ENCODE assay signal across 13 mouse cellular contexts in the genomic region with DNA sequence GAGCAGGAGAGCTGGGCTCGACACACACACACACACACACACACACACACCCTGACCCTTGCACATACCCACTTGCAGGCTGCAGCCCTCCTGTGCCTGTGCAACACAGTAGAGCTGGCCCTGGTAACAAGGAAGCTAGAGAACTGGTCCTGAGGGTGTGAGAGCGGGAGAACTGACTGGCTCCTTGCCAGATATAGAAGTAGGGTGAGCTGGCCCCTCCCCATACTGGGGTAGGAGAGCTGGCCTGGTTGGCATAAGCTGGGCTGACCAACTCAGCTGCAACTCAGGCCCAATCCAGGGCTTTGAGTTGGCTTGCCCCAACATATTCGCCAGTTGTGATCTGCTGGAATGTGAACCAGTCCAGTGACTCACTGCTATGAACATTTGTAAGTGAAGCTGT. TPM values are rescaled to one million over a fixed set of nuclear protein-coding genes. Genes with fewer than 3 reads are reported as not detected.
DNase-seq lines count a peak whose midpoint lies in the region; ATAC-seq and TF ChIP-seq lines count a peak whose summit lies in the region.
"Had no signal": no experiment of that assay in that cellular context is flagged by ENCODE, and none has a peak within 500 bp of the region (broad histone marks: within the 10 kb centered on the region; RNA-seq: fewer than 3 reads in every experiment).

No protein-coding gene starts in this region.

- WGBS in forebrain, embryonic 11.5 days = 79% methylated on average over 3 of the region's 3 CpGs
- WGBS in forebrain, postnatal 0 days = 63% methylated on average over 3 of the region's 3 CpGs
- WGBS in intestine, embryonic 15.5 days = 64% methylated on average over 3 of the region's 3 CpGs

- no peaks in the 10 kb centered on the region for H3K36me3 ChIP-seq in forebrain, embryonic 11.5 days (ENCODE audit: control insufficient read depth, insufficient read depth, low read length)
- no peaks in the 10 kb centered on the region for H3K36me3 ChIP-seq in forebrain, postnatal 0 days (ENCODE audit: insufficient read depth)
- H3K36me3 ChIP-seq in intestine, embryonic 15.5 days = no peaks in the 10 kb centered on the region
- H3K36me3 ChIP-seq: heart, embryonic 15.5 days; midbrain, embryonic 12.5 days had no signal

- H3K27me3 ChIP-seq in forebrain, embryonic 11.5 days (ENCODE audit: control insufficient read depth, insufficient read depth, low read length) = no peaks in the 10 kb centered on the region
- no peaks in the 10 kb centered on the region for H3K27me3 ChIP-seq in forebrain, postnatal 0 days (ENCODE audit: insufficient read depth, low read length)
- H3K27me3 ChIP-seq in intestine, embryonic 15.5 days (replicated peaks) = no peaks in the 10 kb centered on the region
- H3K27me3 ChIP-seq: heart, embryonic 15.5 days; midbrain, embryonic 12.5 days had no signal

- TF ChIP-seq CTCF in forebrain, postnatal 0 days (IDR thresholded peaks at IDR 0.05; ENCODE audit: low read depth) = no peak

- no peaks in the 10 kb centered on the region for H3K9me3 ChIP-seq in forebrain, embryonic 11.5 days (ENCODE audit: control insufficient read depth, low read length)
- no peaks in the 10 kb centered on the region for H3K9me3 ChIP-seq in forebrain, postnatal 0 days (ENCODE audit: low read length)
- H3K9me3 ChIP-seq in intestine, embryonic 15.5 days = no peaks in the 10 kb centered on the region; the same call in 1 of the 2 replicates
- H3K9me3 ChIP-seq: heart, embryonic 15.5 days; midbrain, embryonic 12.5 days had no signal

- no peaks in the 10 kb centered on the region for H3K4me1 ChIP-seq in forebrain, embryonic 11.5 days (replicated peaks; ENCODE audit: control insufficient read depth, insufficient read depth, low read length)
- no peaks in the 10 kb centered on the region for H3K4me1 ChIP-seq in forebrain, postnatal 0 days (ENCODE audit: insufficient read depth)
- H3K4me1 ChIP-seq in intestine, embryonic 15.5 days (replicated peaks) = no peaks in the 10 kb centered on the region
- H3K4me1 ChIP-seq: midbrain, embryonic 12.5 days had no signal

- ATAC-seq in forebrain, embryonic 11.5 days (replicated peaks; ENCODE audit: low FRiP score) = no peak
- ATAC-seq in forebrain, postnatal 0 days = no peak
- peak; percentile 55; the same call in 1 of the 2 replicates for ATAC-seq in intestine, embryonic 15.5 days
- ATAC-seq: CD4-positive, CD25-positive, alpha-beta regulatory T cell, adult 4 months; forebrain, embryonic 16.5 days had no signal

- no peak overlapping the region for H3K9ac ChIP-seq in forebrain, embryonic 11.5 days (ENCODE audit: low read length)
- no peak overlapping the region for H3K9ac ChIP-seq in forebrain, postnatal 0 days
- no peak overlapping the region for H3K9ac ChIP-seq in intestine, embryonic 15.5 days
- H3K9ac ChIP-seq: heart, embryonic 15.5 days; midbrain, embryonic 12.5 days had no signal

- no peak overlapping the region for H3K4me3 ChIP-seq in forebrain, embryonic 11.5 days (ENCODE audit: low read depth, low read length)
- no peak overlapping the region for H3K4me3 ChIP-seq in forebrain, postnatal 0 days (ENCODE audit: low read depth, low read length)
- no peak overlapping the region for H3K4me3 ChIP-seq in intestine, embryonic 15.5 days (replicated peaks)
- H3K4me3 ChIP-seq: heart, embryonic 15.5 days; midbrain, embryonic 12.5 days had no signal

- H3K4me2 ChIP-seq in forebrain, embryonic 11.5 days (ENCODE audit: low read depth, low read length, severe bottlenecking) = no peak overlapping the region
- no peak overlapping the region for H3K4me2 ChIP-seq in forebrain, postnatal 0 days (ENCODE audit: low read depth)
- H3K4me2 ChIP-seq in intestine, embryonic 15.5 days (replicated peaks) = no peak overlapping the region
- H3K4me2 ChIP-seq: heart, embryonic 15.5 days; midbrain, embryonic 12.5 days had no signal

- no peak overlapping the region for H3K27ac ChIP-seq in forebrain, embryonic 11.5 days (ENCODE audit: low read depth, low read length)
- no peak overlapping the region for H3K27ac ChIP-seq in forebrain, postnatal 0 days (ENCODE audit: low read depth, low read length)
- no peak overlapping the region for H3K27ac ChIP-seq in intestine, embryonic 15.5 days
- H3K27ac ChIP-seq: heart, embryonic 15.5 days; midbrain, embryonic 12.5 days had no signal

- peak; percentile 44 for DNase-seq in forebrain, embryonic 11.5 days (ENCODE audit: low spot score)
- no peak for DNase-seq in forebrain, postnatal 0 days
- peak; percentile 54 for DNase-seq in 416B (ENCODE audit: low read depth)
- DNase-seq in lung, postnatal 10 days = peak; percentile 18
- no peak for DNase-seq in layer of hippocampus, adult 9-10 months (ENCODE audit: low spot score)
- DNase-seq in heart, adult 9 months (ENCODE audit: low spot score in 2 of 2) = no peak
- no peak for DNase-seq in cerebellum, postnatal 4 days (ENCODE audit: low spot score in 2 of 2)
- DNase-seq: cerebellum, adult 18-20 months had no signal

RNA-seq across cellular contexts. Expression of a gene that starts 51.8 kb away (rescaled TPM):
- polyA plus RNA-seq in forebrain, embryonic 11.5 days (2014; fragmentation: Nextera tagmentation; extraction: Ambion mirVana) = 74.4 and 80.7 TPM in 2 replicates
- total RNA-seq in forebrain, postnatal 0 days (2014; rRNA removed) = 37.2 and 48.6 TPM in 2 replicates
- 52.9 and 75.6 TPM in 2 replicates for polyA plus RNA-seq in forebrain, postnatal 0 days (2015; fragmentation: Nextera tagmentation; extraction: Ambion mirVana)
- polyA plus RNA-seq in intestine, embryonic 15.5 days (2015; fragmentation: Nextera tagmentation; extraction: Ambion mirVana) = 84.1 and 90.9 TPM in 2 replicates

Comparison
In these comparisons a context has a peak if more than half of its experiments do, and no peak if none do; other contexts are left out.
1. DNase-seq: peak in forebrain, embryonic 11.5 days (single experiment), 416B (single experiment) and lung, postnatal 10 days (single experiment); none in forebrain, postnatal 0 days (single experiment), layer of hippocampus, adult 9-10 months (single experiment), heart, adult 9 months (0 of 2) and cerebellum, postnatal 4 days (0 of 2).